Mouse (Mus musculus): ENCODE results near the gene Gm4353. TPM values are rescaled to one million over a fixed set of nuclear protein-coding genes. Genes with fewer than 3 reads are reported as not detected.
"Not testable (repeated sequence)": the region's sequence is repeated elsewhere in the genome, so short reads cannot be mapped to it uniquely, and the experiment has no call there.

The Gm4353 gene
- polyA plus RNA-seq (2014; fragmentation: Nextera tagmentation; extraction: Ambion mirVana): 0.71 and 1.2 TPM in 2 replicates

DNA sequence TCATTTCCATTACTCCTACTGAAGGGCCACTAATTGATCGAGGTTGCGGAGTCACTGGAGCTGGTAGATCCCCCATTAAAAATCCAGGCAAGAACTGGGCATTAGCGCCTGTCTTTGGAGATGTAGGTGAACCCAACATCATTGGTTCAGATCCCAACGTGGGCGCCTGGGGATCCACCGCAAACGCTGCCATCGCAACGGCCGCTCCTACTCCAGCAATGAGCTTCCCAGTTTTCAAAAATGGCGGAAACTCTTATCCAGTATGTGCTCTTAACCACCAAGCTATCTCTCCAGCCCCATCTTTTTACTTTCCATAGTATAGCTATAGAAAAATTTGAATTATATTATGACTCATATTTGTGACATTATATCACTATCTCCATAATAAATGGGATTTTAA, at the start of gene Gm4353:
Gm4353 (minus strand) TSS at position 270 of the 400 bp plus-strand sequence.
- not testable (repeated sequence) for H3K9me3 ChIP-seq (ENCODE audit: control insufficient read depth, low read depth, low read length); H3K27ac ChIP-seq (ENCODE audit: low read length); H3K27me3 ChIP-seq (ENCODE audit: control insufficient read depth, insufficient read depth, low read length); H3K9ac ChIP-seq (replicated peaks; ENCODE audit: low read depth, low read length); H3K4me2 ChIP-seq (replicated peaks; ENCODE audit: low read depth, low read length); H3K4me1 ChIP-seq (ENCODE audit: control insufficient read depth, insufficient read depth, low read length); ATAC-seq (ENCODE audit: insufficient number of reproducible peaks, insufficient read depth, low FRiP score, low read depth); H3K4me3 ChIP-seq (ENCODE audit: low read depth, low read length); H3K36me3 ChIP-seq (ENCODE audit: control insufficient read depth, insufficient read depth, low read length)
- 97% methylated on average over 11 of the region's 11 CpGs for WGBS

DNA sequence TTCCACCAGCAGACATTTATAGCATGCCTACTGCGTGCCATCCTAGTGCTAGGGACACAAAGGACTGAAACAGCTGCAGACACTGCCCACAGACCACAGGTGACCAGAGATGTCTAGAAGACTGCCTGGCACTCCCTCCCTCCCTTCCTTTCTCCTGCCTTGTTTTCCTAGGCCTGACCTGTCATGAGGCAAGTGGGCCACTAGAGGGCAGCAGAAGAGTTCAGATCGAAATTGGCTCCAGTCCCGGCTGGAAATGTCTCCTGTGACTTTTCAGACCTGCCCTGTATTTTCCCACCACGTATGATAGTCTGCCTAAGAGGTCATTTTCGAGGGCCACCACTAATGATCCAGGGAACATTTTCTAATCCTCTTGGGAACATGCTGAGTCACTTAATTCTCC, 47.6 kb upstream of the Gm4353 start:
- Histone ChIP-seq H3K4me3 (ENCODE audit: low read depth, low read length) (no peak overlapping the region), H3K36me3 (ENCODE audit: control insufficient read depth, insufficient read depth, low read length) (no peaks in the 10 kb centered on the region), H3K4me1 (ENCODE audit: control insufficient read depth, insufficient read depth, low read length) (no peaks in the 10 kb centered on the region), H3K27me3 (ENCODE audit: control insufficient read depth, insufficient read depth, low read length) (no peaks in the 10 kb centered on the region), H3K27ac (ENCODE audit: low read length) (no peak overlapping the region), H3K4me2 (replicated peaks; ENCODE audit: low read depth, low read length) (no peak overlapping the region), H3K9me3 (ENCODE audit: control insufficient read depth, low read depth, low read length) (no peaks in the 10 kb centered on the region), H3K9ac (replicated peaks; ENCODE audit: low read depth, low read length) (no peak overlapping the region)
- 3% methylated on average over 5 of the region's 5 CpGs for WGBS
- ATAC-seq (ENCODE audit: insufficient number of reproducible peaks, insufficient read depth, low FRiP score, low read depth): no peak; the same call in 1 of the 2 replicates

DNA sequence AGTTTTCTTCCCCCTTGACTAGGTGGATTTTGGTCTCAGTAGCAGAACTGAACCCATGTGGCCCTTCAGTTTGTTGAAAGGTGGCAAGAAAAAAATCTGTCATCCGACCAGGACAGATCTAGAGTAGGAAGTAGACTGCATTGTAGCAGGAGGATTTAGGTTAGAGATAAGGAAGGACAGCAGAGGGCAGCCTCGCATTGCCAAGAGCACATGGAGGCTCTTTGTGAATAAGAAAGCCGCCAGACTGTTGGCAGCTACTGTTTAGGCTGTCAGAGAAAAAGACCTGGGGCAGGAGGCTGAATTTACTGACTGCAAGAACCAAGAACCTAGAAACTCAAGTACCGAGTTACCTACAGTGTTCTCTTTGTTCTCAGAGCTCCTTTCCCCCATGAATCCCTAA, 47.0 kb upstream of the Gm4353 start:
- WGBS: 21% methylated on average over 4 of the region's 4 CpGs
- no peaks in the 10 kb centered on the region for H3K9me3 ChIP-seq (ENCODE audit: control insufficient read depth, low read depth, low read length)
- no peak overlapping the region for H3K4me3 ChIP-seq (ENCODE audit: low read depth, low read length)
- H3K4me2 ChIP-seq (replicated peaks; ENCODE audit: low read depth, low read length): no peak overlapping the region
- no peaks in the 10 kb centered on the region for H3K27me3 ChIP-seq (ENCODE audit: control insufficient read depth, insufficient read depth, low read length)
- ATAC-seq (ENCODE audit: insufficient number of reproducible peaks, insufficient read depth, low FRiP score, low read depth): no peak
- no peaks in the 10 kb centered on the region for H3K4me1 ChIP-seq (ENCODE audit: control insufficient read depth, insufficient read depth, low read length)
- H3K27ac ChIP-seq (ENCODE audit: low read length): no peak overlapping the region
- H3K9ac ChIP-seq (replicated peaks; ENCODE audit: low read depth, low read length): no peak overlapping the region
- no peaks in the 10 kb centered on the region for H3K36me3 ChIP-seq (ENCODE audit: control insufficient read depth, insufficient read depth, low read length)

DNA sequence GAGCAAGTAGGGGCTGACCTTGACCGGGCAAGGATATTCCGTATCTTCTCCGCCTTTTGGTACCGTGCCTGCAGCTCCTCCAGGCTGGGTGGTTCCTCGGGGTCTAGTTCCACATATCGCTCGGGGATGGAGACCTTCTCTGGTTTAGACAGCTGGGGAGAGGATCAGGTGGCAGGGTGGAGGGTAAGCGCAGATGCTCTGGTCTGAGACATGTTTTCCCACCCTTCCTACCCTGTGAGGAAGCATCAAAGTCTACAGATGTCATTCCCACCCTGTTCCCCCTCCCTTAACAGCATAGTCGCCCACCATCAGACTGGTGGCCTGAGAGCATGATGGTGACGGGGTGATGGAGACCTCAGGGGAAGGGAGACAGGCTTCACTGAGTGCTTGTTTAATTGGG, 44.9 kb upstream of the Gm4353 start:
- Histone ChIP-seq H3K27ac (ENCODE audit: low read length) (no peak overlapping the region), H3K4me2 (replicated peaks; ENCODE audit: low read depth, low read length) (no peak overlapping the region), H3K9ac (replicated peaks; ENCODE audit: low read depth, low read length) (no peak overlapping the region), H3K4me3 (ENCODE audit: low read depth, low read length) (no peak overlapping the region), H3K9me3 (ENCODE audit: control insufficient read depth, low read depth, low read length) (no peaks in the 10 kb centered on the region), H3K4me1 (ENCODE audit: control insufficient read depth, insufficient read depth, low read length) (no peaks in the 10 kb centered on the region), H3K36me3 (ENCODE audit: control insufficient read depth, insufficient read depth, low read length) (no peaks in the 10 kb centered on the region), H3K27me3 (ENCODE audit: control insufficient read depth, insufficient read depth, low read length) (no peaks in the 10 kb centered on the region)
- ATAC-seq (ENCODE audit: insufficient number of reproducible peaks, insufficient read depth, low FRiP score, low read depth): no peak
- 87% methylated on average over 10 of the region's 10 CpGs for WGBS

DNA sequence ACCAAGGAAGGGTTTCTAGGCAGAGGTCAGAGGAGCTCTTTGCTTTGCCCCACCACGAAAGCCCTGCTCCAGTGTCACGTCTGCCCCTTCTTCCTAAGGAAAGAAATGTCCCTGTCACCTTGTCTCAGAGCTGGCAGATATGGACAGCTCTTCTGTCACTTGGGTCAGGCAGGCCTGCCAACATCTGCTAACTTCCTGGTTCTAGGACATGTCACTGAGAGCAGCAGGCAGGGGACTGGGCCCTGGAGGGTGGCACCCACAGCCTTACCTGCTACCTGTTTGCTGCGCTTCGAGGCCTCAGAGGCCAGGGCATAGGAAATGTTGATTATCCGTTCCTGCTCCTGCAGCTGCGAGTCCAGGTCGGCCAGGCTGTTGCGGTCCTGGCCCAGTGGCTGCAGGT, 43.9 kb upstream of the Gm4353 start:
- 84% methylated on average over 8 of the region's 8 CpGs for WGBS
- no peaks in the 10 kb centered on the region for H3K4me1 ChIP-seq (ENCODE audit: control insufficient read depth, insufficient read depth, low read length)
- no peak overlapping the region for H3K4me3 ChIP-seq (ENCODE audit: low read depth, low read length)
- no peaks in the 10 kb centered on the region for H3K36me3 ChIP-seq (ENCODE audit: control insufficient read depth, insufficient read depth, low read length)
- no peaks in the 10 kb centered on the region for H3K9me3 ChIP-seq (ENCODE audit: control insufficient read depth, low read depth, low read length)
- no peak overlapping the region for H3K9ac ChIP-seq (replicated peaks; ENCODE audit: low read depth, low read length)
- H3K27me3 ChIP-seq (ENCODE audit: control insufficient read depth, insufficient read depth, low read length): no peaks in the 10 kb centered on the region
- no peak overlapping the region for H3K27ac ChIP-seq (ENCODE audit: low read length)
- no peak for ATAC-seq (ENCODE audit: insufficient number of reproducible peaks, insufficient read depth, low FRiP score, low read depth)
- no peak overlapping the region for H3K4me2 ChIP-seq (replicated peaks; ENCODE audit: low read depth, low read length)

DNA sequence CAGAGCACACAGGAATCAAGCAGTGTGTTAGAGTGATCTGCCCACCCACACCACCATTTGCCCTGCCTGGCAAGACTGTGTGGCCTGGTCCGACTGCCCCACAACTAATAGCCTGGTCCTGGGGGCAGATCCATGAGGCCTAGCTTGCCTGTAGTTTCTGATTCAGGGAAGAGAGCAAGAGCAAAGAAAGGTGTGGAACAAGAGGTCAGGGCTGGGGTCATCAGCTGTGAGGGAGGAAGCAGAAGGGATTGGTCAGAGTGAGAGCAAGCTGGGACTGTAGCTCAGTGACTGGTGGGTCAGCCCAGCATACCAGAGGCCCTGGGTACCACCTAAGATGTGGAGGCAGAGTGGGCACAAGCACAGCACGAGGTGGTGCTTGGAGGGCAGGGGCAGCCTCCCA, 42.6 kb upstream of the Gm4353 start:
- Histone ChIP-seq H3K36me3 (ENCODE audit: control insufficient read depth, insufficient read depth, low read length) (no peaks in the 10 kb centered on the region), H3K9me3 (ENCODE audit: control insufficient read depth, low read depth, low read length) (no peaks in the 10 kb centered on the region), H3K9ac (replicated peaks; ENCODE audit: low read depth, low read length) (no peak overlapping the region), H3K27ac (ENCODE audit: low read length) (no peak overlapping the region), H3K4me1 (ENCODE audit: control insufficient read depth, insufficient read depth, low read length) (no peaks in the 10 kb centered on the region), H3K27me3 (ENCODE audit: control insufficient read depth, insufficient read depth, low read length) (no peaks in the 10 kb centered on the region), H3K4me2 (replicated peaks; ENCODE audit: low read depth, low read length) (no peak overlapping the region), H3K4me3 (ENCODE audit: low read depth, low read length) (no peak overlapping the region)
- ATAC-seq (ENCODE audit: insufficient number of reproducible peaks, insufficient read depth, low FRiP score, low read depth): peak; percentile 48; the same call in 1 of the 2 replicates
- WGBS: 66% methylated on average over 2 of the region's 2 CpGs

DNA sequence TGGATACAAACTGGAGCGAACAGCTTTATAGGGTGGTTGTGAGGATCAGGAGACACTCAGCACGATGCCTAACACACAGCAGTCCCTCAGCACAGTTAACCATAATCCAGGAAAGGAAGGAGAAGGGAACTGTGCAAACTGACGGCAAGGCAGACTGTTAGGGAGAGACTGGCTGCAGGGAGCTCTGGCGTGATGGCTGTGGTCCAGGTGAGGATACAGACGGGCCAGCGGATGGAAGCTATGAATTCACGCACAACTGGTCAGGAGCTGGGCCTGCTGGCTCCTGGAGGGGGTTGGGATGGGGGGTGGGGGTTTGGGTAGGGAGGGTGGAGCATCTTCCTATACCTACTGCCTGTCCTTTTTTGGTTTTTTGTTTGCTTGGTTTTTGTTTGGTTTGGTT, 41.2 kb upstream of the Gm4353 start:
- no peaks in the 10 kb centered on the region for H3K9me3 ChIP-seq (ENCODE audit: control insufficient read depth, low read depth, low read length)

DNA sequence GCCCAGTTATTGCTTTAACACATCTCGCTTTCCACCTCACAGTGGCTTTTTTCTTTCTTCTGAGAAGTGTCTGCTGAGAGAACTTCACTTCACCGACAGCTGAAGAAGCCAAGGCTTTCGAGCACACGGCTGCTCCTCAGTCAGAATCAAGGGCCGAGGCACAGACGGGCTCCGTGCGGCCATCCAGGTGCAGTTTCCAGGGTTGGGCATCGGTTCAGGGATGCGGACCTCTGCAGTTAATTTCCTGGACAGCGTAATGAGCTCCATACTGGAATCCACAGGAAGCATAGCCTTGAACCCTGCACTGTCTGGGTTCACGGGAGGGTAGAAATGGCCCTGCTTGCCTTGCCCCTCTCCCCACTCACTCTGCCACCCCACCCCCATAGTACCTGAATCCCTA, 39.6 kb upstream of the Gm4353 start:
- no peaks in the 10 kb centered on the region for H3K9me3 ChIP-seq (ENCODE audit: control insufficient read depth, low read depth, low read length)
- H3K36me3 ChIP-seq (ENCODE audit: control insufficient read depth, insufficient read depth, low read length): no peaks in the 10 kb centered on the region
- H3K27me3 ChIP-seq (ENCODE audit: control insufficient read depth, insufficient read depth, low read length): no peaks in the 10 kb centered on the region
- H3K4me2 ChIP-seq (replicated peaks; ENCODE audit: low read depth, low read length): no peak overlapping the region
- no peak overlapping the region for H3K9ac ChIP-seq (replicated peaks; ENCODE audit: low read depth, low read length)
- H3K4me1 ChIP-seq (ENCODE audit: control insufficient read depth, insufficient read depth, low read length): no peaks in the 10 kb centered on the region
- no peak overlapping the region for H3K4me3 ChIP-seq (ENCODE audit: low read depth, low read length)
- no peak overlapping the region for H3K27ac ChIP-seq (ENCODE audit: low read length)
- ATAC-seq (ENCODE audit: insufficient number of reproducible peaks, insufficient read depth, low FRiP score, low read depth): no peak
- WGBS: 88% methylated on average over 12 of the region's 12 CpGs

More for the DNA sequence above, 41.2 kb upstream of the Gm4353 start:
- Histone ChIP-seq H3K9ac (replicated peaks; ENCODE audit: low read depth, low read length) (no peak overlapping the region), H3K36me3 (ENCODE audit: control insufficient read depth, insufficient read depth, low read length) (no peaks in the 10 kb centered on the region), H3K27ac (ENCODE audit: low read length) (no peak overlapping the region), H3K4me3 (ENCODE audit: low read depth, low read length) (no peak overlapping the region), H3K4me2 (replicated peaks; ENCODE audit: low read depth, low read length) (no peak overlapping the region), H3K27me3 (ENCODE audit: control insufficient read depth, insufficient read depth, low read length) (no peaks in the 10 kb centered on the region), H3K4me1 (ENCODE audit: control insufficient read depth, insufficient read depth, low read length) (no peaks in the 10 kb centered on the region)
- WGBS: 78% methylated on average over 7 of the region's 7 CpGs
- ATAC-seq (ENCODE audit: insufficient number of reproducible peaks, insufficient read depth, low FRiP score, low read depth): no peak

DNA sequence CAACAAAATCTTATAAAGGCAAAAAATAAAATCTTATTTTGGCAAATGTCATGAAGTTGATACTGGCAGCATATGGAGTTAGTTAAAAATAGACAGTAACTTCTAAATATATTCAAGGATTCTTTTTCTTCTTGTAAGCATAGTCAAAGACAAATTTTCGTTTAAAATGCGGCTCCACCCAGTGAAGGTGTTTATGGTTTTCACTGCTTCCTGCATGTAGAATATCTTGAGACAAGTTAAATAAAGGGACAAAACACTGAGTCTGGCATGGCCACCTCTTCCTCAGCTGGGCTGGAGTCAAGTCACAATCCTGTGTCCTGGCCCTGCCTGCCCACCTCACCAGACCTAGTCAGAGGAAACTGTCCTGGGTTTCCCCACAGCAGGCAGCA, 39.2 kb upstream of the Gm4353 start:
- Histone ChIP-seq H3K27me3 (ENCODE audit: control insufficient read depth, insufficient read depth, low read length) (no peaks in the 10 kb centered on the region), H3K27ac (ENCODE audit: low read length) (no peak overlapping the region), H3K4me3 (ENCODE audit: low read depth, low read length) (no peak overlapping the region), H3K4me2 (replicated peaks; ENCODE audit: low read depth, low read length) (no peak overlapping the region), H3K36me3 (ENCODE audit: control insufficient read depth, insufficient read depth, low read length) (no peaks in the 10 kb centered on the region), H3K9me3 (ENCODE audit: control insufficient read depth, low read depth, low read length) (no peaks in the 10 kb centered on the region), H3K9ac (replicated peaks; ENCODE audit: low read depth, low read length) (no peak overlapping the region), H3K4me1 (ENCODE audit: control insufficient read depth, insufficient read depth, low read length) (no peaks in the 10 kb centered on the region)
- WGBS: 82% methylated on average over 2 of the region's 2 CpGs
- ATAC-seq (ENCODE audit: insufficient number of reproducible peaks, insufficient read depth, low FRiP score, low read depth): no peak

Measured in stomach, embryonic 14.5 days (tissue).